Mouse (Mus musculus): ENCODE measurements around the gene Capn15. TPM values are rescaled to one million over a fixed set of nuclear protein-coding genes. Genes with fewer than 3 reads are reported as not detected.
A peak's percentile ranks its signal among the peaks of the same experiment; 100 is the strongest.

Gene Capn15
- polyA plus RNA-seq, 1 experiment from 2014 or later = 25.8 TPM

DNA sequence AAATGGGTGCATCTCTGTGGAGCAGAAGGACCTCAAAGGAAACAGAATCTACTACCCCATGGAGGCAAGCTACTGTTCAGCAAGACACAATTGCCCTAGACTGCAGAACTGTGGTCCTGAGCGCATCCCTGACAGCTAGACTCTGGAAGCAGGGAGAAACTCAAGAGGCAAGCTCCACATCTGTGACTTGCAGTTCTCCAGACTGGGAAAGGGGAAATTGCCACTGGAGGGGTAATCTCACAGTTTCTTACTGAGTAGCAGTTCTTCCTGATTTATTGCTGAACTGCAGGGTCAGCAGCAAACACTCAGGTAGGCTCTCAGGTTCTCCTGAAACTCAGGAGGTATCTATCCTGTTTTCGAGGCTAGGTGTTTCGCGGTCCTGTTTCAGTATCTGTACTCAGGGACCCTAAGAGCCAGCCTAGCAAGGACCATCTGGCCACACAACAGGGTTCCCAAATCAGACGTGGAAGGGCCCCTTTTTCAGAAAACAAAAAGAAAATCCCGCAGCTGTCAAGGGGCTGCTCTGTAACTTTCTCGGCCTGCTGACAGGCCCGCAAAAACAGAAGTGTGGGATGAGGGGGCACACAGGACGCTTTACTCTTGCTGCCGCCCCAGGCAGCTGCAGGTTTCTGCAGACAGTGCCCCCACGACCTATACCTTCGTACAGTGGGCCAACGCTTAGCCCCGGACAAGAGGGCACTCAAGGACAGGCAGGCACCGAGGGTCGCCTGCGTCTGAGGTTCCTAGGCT, 865 bp downstream of the Capn15 start:
- H3K4me2 ChIP-seq (ENCODE audit: low read depth, low read length) = peak overlapping the region; percentile 83
- peak overlapping the region; percentile 88 for H3K27ac ChIP-seq (replicated peaks; ENCODE audit: low read depth, low read length)
- H3K9me3 ChIP-seq (ENCODE audit: control insufficient read depth, low read length) = no peaks in the 10 kb centered on the region
- 11% methylated on average over 15 of the region's 17 CpGs for WGBS
- no peaks in the 10 kb centered on the region for H3K27me3 ChIP-seq (replicated peaks; ENCODE audit: control insufficient read depth, insufficient read depth, low read length)
- H3K4me3 ChIP-seq (ENCODE audit: low read depth, low read length) = peak overlapping the region; percentile 76
- H3K36me3 ChIP-seq (ENCODE audit: control insufficient read depth, insufficient read depth, low read length) = peaks cover 11% of the 10 kb centered on the region
- peaks cover 11% of the 10 kb centered on the region for H3K4me1 ChIP-seq (ENCODE audit: control insufficient read depth, insufficient read depth, low read length)
- ATAC-seq (ENCODE audit: low read depth) (no peak), DNase-seq (ENCODE audit: low spot score) (no peak)
- H3K9ac ChIP-seq (ENCODE audit: low read depth, low read length) = peak overlapping the region; percentile 88

DNA sequence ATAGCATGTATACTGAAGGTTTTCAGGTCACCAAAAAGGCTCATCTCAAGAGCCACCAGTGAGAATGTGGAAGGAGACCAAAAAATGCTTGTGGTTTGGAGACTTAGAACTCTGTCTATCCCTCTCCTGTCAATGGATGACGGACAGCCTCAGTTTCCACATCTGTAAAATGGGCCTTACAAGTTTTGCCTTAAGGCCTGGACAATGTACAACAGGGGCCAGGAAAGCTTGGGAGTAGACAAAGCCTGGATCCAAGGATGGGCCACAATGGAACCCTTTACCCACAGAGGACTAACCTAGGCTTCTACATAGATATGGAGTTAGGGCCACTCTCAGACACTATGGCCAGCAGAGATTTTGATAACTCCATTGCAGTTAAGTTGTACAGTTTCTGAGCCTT, 1.5 kb downstream of the Capn15 start:
- H3K27me3 ChIP-seq (replicated peaks; ENCODE audit: control insufficient read depth, insufficient read depth, low read length) = no peaks in the 10 kb centered on the region
- ATAC-seq (ENCODE audit: low read depth) (no peak), DNase-seq (ENCODE audit: low spot score) (no peak)
- H3K9me3 ChIP-seq (ENCODE audit: control insufficient read depth, low read length) = no peaks in the 10 kb centered on the region
- H3K27ac ChIP-seq (replicated peaks; ENCODE audit: low read depth, low read length) = no peak overlapping the region
- H3K4me2 ChIP-seq (ENCODE audit: low read depth, low read length) = peak overlapping the region; percentile 83
- WGBS = 100% methylated on average over 1 of the region's 1 CpGs
- H3K4me1 ChIP-seq (ENCODE audit: control insufficient read depth, insufficient read depth, low read length) = peaks cover 16% of the 10 kb centered on the region
- H3K4me3 ChIP-seq (ENCODE audit: low read depth, low read length) = peak overlapping the region; percentile 76
- peak overlapping the region; percentile 88 for H3K9ac ChIP-seq (ENCODE audit: low read depth, low read length)
- 0 out of 2 replicates have a peak, but pooled peaks cover 6% of the 10 kb centered on the region for H3K36me3 ChIP-seq (ENCODE audit: control insufficient read depth, insufficient read depth, low read length)

GRCm38 (mm10) chr17:25982913-25983312, 2.7 kb downstream of the Capn15 start:
- no peak overlapping the region for H3K4me3 ChIP-seq (ENCODE audit: low read depth, low read length)
- H3K4me2 ChIP-seq (ENCODE audit: low read depth, low read length) = no peak overlapping the region
- ATAC-seq (ENCODE audit: low read depth) (no peak), DNase-seq (ENCODE audit: low spot score) (no peak)
- H3K27me3 ChIP-seq (replicated peaks; ENCODE audit: control insufficient read depth, insufficient read depth, low read length) = no peaks in the 10 kb centered on the region
- 92% methylated on average over 3 of the region's 3 CpGs for WGBS
- no peak overlapping the region for H3K27ac ChIP-seq (replicated peaks; ENCODE audit: low read depth, low read length)
- peaks cover 16% of the 10 kb centered on the region for H3K4me1 ChIP-seq (ENCODE audit: control insufficient read depth, insufficient read depth, low read length)
- no peaks in the 10 kb centered on the region for H3K9me3 ChIP-seq (ENCODE audit: control insufficient read depth, low read length)
- H3K9ac ChIP-seq (ENCODE audit: low read depth, low read length) = no peak overlapping the region
- H3K36me3 ChIP-seq (ENCODE audit: control insufficient read depth, insufficient read depth, low read length) = no peaks in the 10 kb centered on the region

DNA sequence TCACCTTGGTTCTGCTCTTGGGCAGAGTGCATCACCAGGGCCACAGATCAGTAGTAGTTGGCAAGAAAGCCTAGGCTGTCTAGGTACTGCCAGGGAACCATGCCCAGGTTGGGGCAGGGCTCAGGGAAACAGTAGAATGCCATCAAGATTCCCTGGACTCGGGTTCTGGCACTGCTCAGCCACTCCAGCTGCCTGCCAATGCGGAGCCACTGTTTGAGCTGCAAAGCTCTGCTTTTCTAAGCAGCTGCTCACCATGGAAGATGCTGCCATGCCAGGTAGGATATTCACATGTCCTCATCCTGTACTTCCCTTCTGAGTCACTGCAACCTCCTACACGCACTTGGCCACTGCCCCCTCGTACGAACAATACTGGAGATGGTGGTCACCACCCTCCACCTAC, 4.7 kb downstream of the Capn15 start:
- Histone ChIP-seq H3K9ac (ENCODE audit: low read depth, low read length) (no peak overlapping the region), H3K27ac (replicated peaks; ENCODE audit: low read depth, low read length) (no peak overlapping the region), H3K4me3 (ENCODE audit: low read depth, low read length) (no peak overlapping the region), H3K27me3 (replicated peaks; ENCODE audit: control insufficient read depth, insufficient read depth, low read length) (no peaks in the 10 kb centered on the region), H3K36me3 (ENCODE audit: control insufficient read depth, insufficient read depth, low read length) (no peaks in the 10 kb centered on the region), H3K4me1 (ENCODE audit: control insufficient read depth, insufficient read depth, low read length) (peaks cover 16% of the 10 kb centered on the region), H3K4me2 (ENCODE audit: low read depth, low read length) (no peak overlapping the region), H3K9me3 (ENCODE audit: control insufficient read depth, low read length) (no peaks in the 10 kb centered on the region)
- WGBS = 84% methylated on average over 5 of the region's 5 CpGs
- DNase-seq (ENCODE audit: low spot score) (no peak), ATAC-seq (ENCODE audit: low read depth) (no peak)

DNA sequence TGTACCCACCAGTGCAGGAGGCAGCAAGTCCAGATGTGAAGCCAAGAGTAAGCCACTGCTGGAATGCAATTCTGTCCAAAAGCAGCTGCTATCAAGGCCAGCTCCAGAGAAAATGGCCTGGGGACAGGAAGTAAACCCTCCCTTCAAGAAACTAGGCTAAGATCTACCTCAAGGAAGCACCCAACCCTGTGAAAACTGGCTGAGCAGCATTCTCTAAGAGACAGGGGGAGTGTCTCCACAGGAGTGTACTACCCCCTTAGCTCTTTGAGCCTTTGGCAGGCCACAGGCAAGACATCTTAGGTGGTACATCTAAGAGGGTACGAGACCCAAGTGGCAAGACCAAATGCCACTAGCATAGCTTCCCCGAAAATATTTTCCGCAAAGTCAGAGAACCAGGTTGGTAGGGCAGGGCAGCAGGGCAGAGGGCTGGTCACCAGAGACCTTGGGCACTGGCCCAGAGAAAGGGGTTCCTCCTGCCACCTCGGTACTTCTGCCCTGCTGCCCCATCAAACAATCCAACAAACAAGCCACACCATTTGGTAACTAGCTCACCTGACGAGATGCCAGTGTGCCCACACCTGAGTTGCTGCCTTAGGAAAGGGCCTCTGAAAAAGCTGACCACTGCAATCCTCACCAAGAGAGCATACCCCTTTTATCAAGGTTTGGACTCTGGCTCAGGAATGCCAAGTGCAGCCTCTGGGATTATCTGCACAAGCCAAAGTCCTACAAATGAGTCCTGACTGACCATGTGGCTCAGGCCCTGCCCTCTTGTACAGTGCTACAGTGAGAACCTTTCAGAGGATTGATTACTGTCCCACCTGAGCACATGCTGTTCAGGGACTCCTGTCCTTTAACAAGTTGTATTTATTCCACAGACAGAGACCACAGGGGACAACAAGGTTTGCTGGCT, 5.5 kb downstream of the Capn15 start:
- no peak overlapping the region for H3K9ac ChIP-seq (ENCODE audit: low read depth, low read length)
- H3K36me3 ChIP-seq (ENCODE audit: control insufficient read depth, insufficient read depth, low read length) = no peaks in the 10 kb centered on the region
- WGBS = 91% methylated on average over 5 of the region's 5 CpGs
- no peaks in the 10 kb centered on the region for H3K9me3 ChIP-seq (ENCODE audit: control insufficient read depth, low read length)
- no peak overlapping the region for H3K4me3 ChIP-seq (ENCODE audit: low read depth, low read length)
- DNase-seq (ENCODE audit: low spot score) (peak; percentile 67), ATAC-seq (ENCODE audit: low read depth) (peak; percentile 69; the same call in 1 of the 2 replicates)
- peaks cover 16% of the 10 kb centered on the region for H3K4me1 ChIP-seq (ENCODE audit: control insufficient read depth, insufficient read depth, low read length)
- H3K4me2 ChIP-seq (ENCODE audit: low read depth, low read length) = no peak overlapping the region; the same call in 1 of the 2 replicates
- no peak overlapping the region for H3K27ac ChIP-seq (replicated peaks; ENCODE audit: low read depth, low read length)
- H3K27me3 ChIP-seq (replicated peaks; ENCODE audit: control insufficient read depth, insufficient read depth, low read length) = no peaks in the 10 kb centered on the region

DNA sequence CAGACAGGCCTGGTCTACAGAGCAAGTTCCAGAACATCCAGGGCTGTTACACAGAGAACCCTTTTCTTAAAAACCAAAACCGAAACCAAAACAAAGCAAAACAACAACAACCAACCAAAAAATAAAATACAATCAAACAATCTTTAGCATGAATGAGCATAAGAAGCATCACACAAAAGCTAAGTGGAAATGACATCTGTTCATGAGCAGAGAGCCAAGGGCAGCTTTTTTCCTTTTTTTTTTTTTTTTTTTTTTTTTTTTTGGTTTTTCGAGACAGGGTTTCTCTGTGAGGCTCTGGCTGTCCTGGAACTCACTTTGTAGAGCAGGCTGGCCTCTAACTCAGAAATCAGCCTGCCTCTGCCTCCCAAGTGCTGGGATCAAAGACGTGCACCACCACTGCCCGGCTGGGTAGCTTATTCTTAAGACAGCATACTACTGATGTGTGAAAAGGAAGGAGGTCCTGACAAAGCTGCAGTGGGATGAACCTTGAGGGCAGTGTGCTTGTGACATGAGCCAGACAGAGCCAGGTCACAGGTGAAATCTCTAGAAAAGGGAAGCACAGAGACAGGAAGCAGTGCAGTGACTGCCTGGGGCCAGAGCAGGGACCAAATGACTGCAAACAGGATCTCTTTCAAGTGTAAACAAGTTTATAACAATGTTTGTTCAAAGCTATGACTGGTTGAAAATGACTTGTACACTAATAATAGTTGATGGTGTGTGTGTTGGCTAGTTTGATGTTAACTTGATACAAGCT, 14.5 kb downstream of the Capn15 start:
- no peaks in the 10 kb centered on the region for H3K4me1 ChIP-seq (ENCODE audit: control insufficient read depth, insufficient read depth, low read length)
- no peak overlapping the region for H3K4me2 ChIP-seq (ENCODE audit: low read depth, low read length)
- H3K4me3 ChIP-seq (ENCODE audit: low read depth, low read length) = no peak overlapping the region
- H3K27ac ChIP-seq (replicated peaks; ENCODE audit: low read depth, low read length) = no peak overlapping the region
- H3K36me3 ChIP-seq (ENCODE audit: control insufficient read depth, insufficient read depth, low read length) = no peaks in the 10 kb centered on the region
- WGBS = 87% methylated on average over 4 of the region's 4 CpGs
- no peaks in the 10 kb centered on the region for H3K27me3 ChIP-seq (replicated peaks; ENCODE audit: control insufficient read depth, insufficient read depth, low read length)
- no peaks in the 10 kb centered on the region for H3K9me3 ChIP-seq (ENCODE audit: control insufficient read depth, low read length)
- DNase-seq (ENCODE audit: low spot score) (no peak), ATAC-seq (ENCODE audit: low read depth) (no peak)
- H3K9ac ChIP-seq (ENCODE audit: low read depth, low read length) = no peak overlapping the region

DNA sequence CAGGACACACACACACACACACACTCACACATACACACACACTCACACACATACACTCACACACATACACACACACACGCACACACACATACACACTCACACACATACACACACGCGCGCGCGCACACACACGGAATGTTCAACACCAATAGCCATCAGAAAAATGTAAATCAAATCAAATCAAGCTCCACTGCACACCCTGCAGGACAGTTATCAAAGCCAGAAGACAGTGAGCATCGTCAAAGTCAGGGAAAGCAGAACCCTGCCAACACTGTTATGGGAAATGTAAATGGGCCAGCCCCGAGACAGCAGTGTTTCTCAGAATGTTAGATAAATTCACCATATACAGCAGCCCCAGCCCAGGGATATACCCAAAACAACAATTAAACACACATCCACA, 15.1 kb downstream of the Capn15 start:
- no peak overlapping the region for H3K9ac ChIP-seq (ENCODE audit: low read depth, low read length)
- no peaks in the 10 kb centered on the region for H3K9me3 ChIP-seq (ENCODE audit: control insufficient read depth, low read length)
- no peak for ATAC-seq (ENCODE audit: low read depth)
- no peak overlapping the region for H3K4me3 ChIP-seq (ENCODE audit: low read depth, low read length)
- no peak overlapping the region for H3K4me2 ChIP-seq (ENCODE audit: low read depth, low read length)
- 92% methylated on average over 9 of the region's 9 CpGs for WGBS
- no peaks in the 10 kb centered on the region for H3K36me3 ChIP-seq (ENCODE audit: control insufficient read depth, insufficient read depth, low read length)
- DNase-seq (ENCODE audit: low spot score) = no peak
- H3K4me1 ChIP-seq (ENCODE audit: control insufficient read depth, insufficient read depth, low read length) = no peaks in the 10 kb centered on the region
- no peaks in the 10 kb centered on the region for H3K27me3 ChIP-seq (replicated peaks; ENCODE audit: control insufficient read depth, insufficient read depth, low read length)
- no peak overlapping the region for H3K27ac ChIP-seq (replicated peaks; ENCODE audit: low read depth, low read length)

DNA sequence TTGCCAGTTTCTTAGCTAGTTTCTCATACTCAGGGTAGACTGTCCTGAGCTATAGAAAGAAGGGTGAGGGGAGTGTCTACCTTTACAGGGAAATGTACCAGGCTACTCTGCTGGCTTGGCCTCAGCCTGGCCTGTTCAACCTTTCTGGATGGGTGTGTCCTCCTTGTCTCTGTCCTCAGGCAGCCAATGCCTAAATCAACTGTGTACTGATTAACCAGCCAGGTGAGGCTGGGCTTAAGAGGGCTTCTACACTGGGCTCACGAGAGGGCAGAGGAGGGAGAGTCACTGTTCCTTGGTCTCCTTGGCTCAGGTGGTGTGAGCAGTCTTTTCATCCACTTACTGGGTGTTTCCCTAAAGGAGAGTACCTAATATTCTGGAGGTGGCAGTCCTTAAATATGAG, 17.4 kb downstream of the Capn15 start:
- Histone ChIP-seq H3K9ac (ENCODE audit: low read depth, low read length) (no peak overlapping the region), H3K36me3 (ENCODE audit: control insufficient read depth, insufficient read depth, low read length) (peaks cover 15% of the 10 kb centered on the region), H3K4me3 (ENCODE audit: low read depth, low read length) (no peak overlapping the region), H3K27ac (replicated peaks; ENCODE audit: low read depth, low read length) (no peak overlapping the region), H3K4me1 (ENCODE audit: control insufficient read depth, insufficient read depth, low read length) (no peaks in the 10 kb centered on the region), H3K4me2 (ENCODE audit: low read depth, low read length) (no peak overlapping the region), H3K9me3 (ENCODE audit: control insufficient read depth, low read length) (no peaks in the 10 kb centered on the region), H3K27me3 (replicated peaks; ENCODE audit: control insufficient read depth, insufficient read depth, low read length) (no peaks in the 10 kb centered on the region)
- ATAC-seq (ENCODE audit: low read depth) (no peak), DNase-seq (ENCODE audit: low spot score) (no peak)
- WGBS = 63% methylated on average over 1 of the region's 1 CpGs

All from embryonic facial prominence, embryonic 14.5 days (tissue).